Mouse (Mus musculus): ENCODE results near the gene Cdon. TPM values are rescaled to one million over a fixed set of nuclear protein-coding genes. Genes with fewer than 3 reads are reported as not detected.
A peak's percentile ranks its signal among the peaks of the same experiment; 100 is the strongest.

The Cdon gene
- polyA plus RNA-seq, 1 experiment from 2014 or later: 1.5 TPM

GRCm38 (mm10) chr9:35403490-35403889, 17.4 kb upstream of the Cdon start:
- H3K4me2 ChIP-seq: no peak overlapping the region
- no peaks in the 10 kb centered on the region; the same call in 1 of the 2 replicates for H3K27me3 ChIP-seq (replicated peaks; ENCODE audit: control insufficient read depth, insufficient read depth, low read length)
- WGBS: 68% methylated on average over 4 of the region's 4 CpGs
- H3K9ac ChIP-seq (ENCODE audit: low read depth, low read length): no peak overlapping the region
- DNase-seq (ENCODE audit: low spot score): no peak
- no peaks in the 10 kb centered on the region for H3K4me1 ChIP-seq (replicated peaks; ENCODE audit: control insufficient read depth, insufficient read depth, low read length)
- no peak for ATAC-seq (replicated peaks; ENCODE audit: low FRiP score)
- H3K27ac ChIP-seq (ENCODE audit: low read depth, low read length): no peak overlapping the region
- no peaks in the 10 kb centered on the region for H3K9me3 ChIP-seq (ENCODE audit: control insufficient read depth, low read length)
- no peaks in the 10 kb centered on the region for H3K36me3 ChIP-seq (ENCODE audit: control insufficient read depth, insufficient read depth, low read length)
- no peak overlapping the region for H3K4me3 ChIP-seq (ENCODE audit: low read depth, low read length)

- Histone ChIP-seq H3K27me3 (replicated peaks; ENCODE audit: control insufficient read depth, insufficient read depth, low read length) (no peaks in the 10 kb centered on the region), H3K9me3 (ENCODE audit: control insufficient read depth, low read length) (no peaks in the 10 kb centered on the region), H3K4me2 (peak overlapping the region; percentile 0; the same call in 1 of the 2 replicates), H3K4me1 (replicated peaks; ENCODE audit: control insufficient read depth, insufficient read depth, low read length) (no peaks in the 10 kb centered on the region), H3K9ac (ENCODE audit: low read depth, low read length) (no peak overlapping the region), H3K27ac (ENCODE audit: low read depth, low read length) (no peak overlapping the region), H3K36me3 (ENCODE audit: control insufficient read depth, insufficient read depth, low read length) (no peaks in the 10 kb centered on the region), H3K4me3 (ENCODE audit: low read depth, low read length) (no peak overlapping the region)
- 20% methylated on average over 13 of the region's 13 CpGs for whole genome bisulfite sequencing
- no peak for DNase-seq (ENCODE audit: low spot score)
- ATAC-seq (replicated peaks; ENCODE audit: low FRiP score): peak; percentile 26; the same call in 1 of the 2 replicates
Observed at GRCm38 (mm10) chr9:35405038-35405905, 15.7 kb upstream of the Cdon start.

- DNase-seq (ENCODE audit: low spot score) (no peak), ATAC-seq (replicated peaks; ENCODE audit: low FRiP score) (no peak)
- Histone ChIP-seq H3K4me2 (no peak overlapping the region), H3K4me1 (replicated peaks; ENCODE audit: control insufficient read depth, insufficient read depth, low read length) (no peaks in the 10 kb centered on the region), H3K4me3 (ENCODE audit: low read depth, low read length) (no peak overlapping the region), H3K27ac (ENCODE audit: low read depth, low read length) (no peak overlapping the region), H3K9ac (ENCODE audit: low read depth, low read length) (no peak overlapping the region), H3K9me3 (ENCODE audit: control insufficient read depth, low read length) (no peaks in the 10 kb centered on the region), H3K27me3 (replicated peaks; ENCODE audit: control insufficient read depth, insufficient read depth, low read length) (no peaks in the 10 kb centered on the region), H3K36me3 (ENCODE audit: control insufficient read depth, insufficient read depth, low read length) (no peaks in the 10 kb centered on the region)
- WGBS: 85% methylated on average over 11 of the region's 11 CpGs
Observed at GRCm38 (mm10) chr9:35411225-35411965, 9.5 kb upstream of the Cdon start.

- Histone ChIP-seq H3K9me3 (ENCODE audit: control insufficient read depth, low read length) (no peaks in the 10 kb centered on the region), H3K36me3 (ENCODE audit: control insufficient read depth, insufficient read depth, low read length) (no peaks in the 10 kb centered on the region), H3K4me1 (replicated peaks; ENCODE audit: control insufficient read depth, insufficient read depth, low read length) (no peaks in the 10 kb centered on the region), H3K4me3 (ENCODE audit: low read depth, low read length) (no peak overlapping the region), H3K4me2 (no peak overlapping the region), H3K27me3 (replicated peaks; ENCODE audit: control insufficient read depth, insufficient read depth, low read length) (no peaks in the 10 kb centered on the region), H3K9ac (ENCODE audit: low read depth, low read length) (no peak overlapping the region), H3K27ac (ENCODE audit: low read depth, low read length) (no peak overlapping the region)
- WGBS: 82% methylated on average over 7 of the region's 7 CpGs
- ATAC-seq (replicated peaks; ENCODE audit: low FRiP score): no peak
- no peak for DNase-seq (ENCODE audit: low spot score)
Observed at GRCm38 (mm10) chr9:35411975-35412374, 9.0 kb upstream of the Cdon start.

GRCm38 (mm10) chr9:35421730-35422235, 855 bp downstream of the Cdon start:
- H3K4me1 ChIP-seq (replicated peaks; ENCODE audit: control insufficient read depth, insufficient read depth, low read length): peaks cover 7% of the 10 kb centered on the region; the same call in 1 of the 2 replicates
- peak overlapping the region; percentile 85 for H3K4me3 ChIP-seq (ENCODE audit: low read depth, low read length)
- H3K9me3 ChIP-seq (ENCODE audit: control insufficient read depth, low read length): no peaks in the 10 kb centered on the region
- H3K27ac ChIP-seq (ENCODE audit: low read depth, low read length): peak overlapping the region; percentile 70
- ATAC-seq (replicated peaks; ENCODE audit: low FRiP score) (no peak; the same call in 1 of the 2 replicates), DNase-seq (ENCODE audit: low spot score) (no peak)
- peak overlapping the region; percentile 96 for H3K4me2 ChIP-seq
- H3K27me3 ChIP-seq (replicated peaks; ENCODE audit: control insufficient read depth, insufficient read depth, low read length): peaks cover 16% of the 10 kb centered on the region
- H3K36me3 ChIP-seq (ENCODE audit: control insufficient read depth, insufficient read depth, low read length): no peaks in the 10 kb centered on the region
- under 1% methylated on average over 35 of the region's 35 CpGs for WGBS
- peak overlapping the region; percentile 80 for H3K9ac ChIP-seq (ENCODE audit: low read depth, low read length)

- no peak overlapping the region for H3K27ac ChIP-seq (ENCODE audit: low read depth, low read length)
- peaks cover 16% of the 10 kb centered on the region for H3K27me3 ChIP-seq (replicated peaks; ENCODE audit: control insufficient read depth, insufficient read depth, low read length)
- peak overlapping the region; percentile 96 for H3K4me2 ChIP-seq
- DNase-seq (ENCODE audit: low spot score) (no peak), ATAC-seq (replicated peaks; ENCODE audit: low FRiP score) (no peak)
- H3K4me3 ChIP-seq (ENCODE audit: low read depth, low read length): peak overlapping the region; percentile 85
- 13% methylated on average over 4 of the region's 4 CpGs for WGBS
- no peaks in the 10 kb centered on the region for H3K36me3 ChIP-seq (ENCODE audit: control insufficient read depth, insufficient read depth, low read length)
- H3K9me3 ChIP-seq (ENCODE audit: control insufficient read depth, low read length): no peaks in the 10 kb centered on the region
- no peak overlapping the region for H3K9ac ChIP-seq (ENCODE audit: low read depth, low read length)
- peaks cover 7% of the 10 kb centered on the region; the same call in 1 of the 2 replicates for H3K4me1 ChIP-seq (replicated peaks; ENCODE audit: control insufficient read depth, insufficient read depth, low read length)
Observed at GRCm38 (mm10) chr9:35422405-35422941, 1.5 kb downstream of the Cdon start.

GRCm38 (mm10) chr9:35423265-35423664, 2.3 kb downstream of the Cdon start:
- Histone ChIP-seq H3K4me1 (replicated peaks; ENCODE audit: control insufficient read depth, insufficient read depth, low read length) (peaks cover 7% of the 10 kb centered on the region; the same call in 1 of the 2 replicates), H3K27me3 (replicated peaks; ENCODE audit: control insufficient read depth, insufficient read depth, low read length) (peaks cover 16% of the 10 kb centered on the region)
- no peak for ATAC-seq (replicated peaks; ENCODE audit: low FRiP score)

GRCm38 (mm10) chr9:35424671-35425070, 3.7 kb downstream of the Cdon start:
- H3K4me1 ChIP-seq (replicated peaks; ENCODE audit: control insufficient read depth, insufficient read depth, low read length): peaks cover 7% of the 10 kb centered on the region; the same call in 1 of the 2 replicates
- H3K4me2 ChIP-seq: peak overlapping the region; percentile 10; the same call in 1 of the 2 replicates
- H3K4me3 ChIP-seq (ENCODE audit: low read depth, low read length): no peak overlapping the region
- 28% methylated on average over 8 of the region's 8 CpGs for WGBS
- H3K27ac ChIP-seq (ENCODE audit: low read depth, low read length): no peak overlapping the region
- H3K9ac ChIP-seq (ENCODE audit: low read depth, low read length): no peak overlapping the region
- no peaks in the 10 kb centered on the region for H3K36me3 ChIP-seq (ENCODE audit: control insufficient read depth, insufficient read depth, low read length)
- ATAC-seq (replicated peaks; ENCODE audit: low FRiP score) (no peak), DNase-seq (ENCODE audit: low spot score) (no peak)
- H3K27me3 ChIP-seq (replicated peaks; ENCODE audit: control insufficient read depth, insufficient read depth, low read length): peaks cover 12% of the 10 kb centered on the region
- no peaks in the 10 kb centered on the region for H3K9me3 ChIP-seq (ENCODE audit: control insufficient read depth, low read length)

More at GRCm38 (mm10) chr9:35423265-35423664, 2.3 kb downstream of the Cdon start:
- Histone ChIP-seq H3K9me3 (ENCODE audit: control insufficient read depth, low read length) (no peaks in the 10 kb centered on the region), H3K27ac (ENCODE audit: low read depth, low read length) (no peak overlapping the region), H3K4me3 (ENCODE audit: low read depth, low read length) (no peak overlapping the region), H3K36me3 (ENCODE audit: control insufficient read depth, insufficient read depth, low read length) (no peaks in the 10 kb centered on the region), H3K4me2 (peak overlapping the region; percentile 24), H3K9ac (ENCODE audit: low read depth, low read length) (no peak overlapping the region)
- WGBS: 37% methylated on average over 4 of the region's 4 CpGs
- DNase-seq (ENCODE audit: low spot score): no peak

Data from liver, embryonic 11.5 days (tissue).